Mouse (Mus musculus) adrenal gland, adult 2 months (tissue): ENCODE measurements around the gene Tspyl3. TPM values are rescaled to one million over a fixed set of nuclear protein-coding genes. Genes with fewer than 3 reads are reported as not detected.

Experiments used
- DNase-seq: peaks from one replicate; pipeline ENCODE4 v3.0.0; 2021
- polyA plus RNA-seq: library from polyadenylated mRNA; depleted of rRNA; stranded (reverse); fragments of >200 nt; gene quantifications from 2 replicates; pipeline ENCODE4 v1.2.3, GENCODE M21; 2012
- total RNA-seq, 2 experiments: library from RNA; stranded (reverse); gene quantifications; 2 replicates each; pipeline ENCODE4 v1.2.3; 2021

Tspyl3 gene
- total and polyA plus RNA-seq, 3 experiments = 1.9 to 3.9 (median 3.6) TPM

- DNase-seq = no peak
Observed at GRCm38 (mm10) chr2:153228523-153228922, 3.3 kb upstream of the Tspyl3 start.

GRCm38 (mm10) chr2:153227959-153228358 lies 2.7 kb upstream of the Tspyl3 start:
- no peak for DNase-seq

GRCm38 (mm10) chr2:153225595-153225953 lies 333 bp upstream of the Tspyl3 start:
- no peak for DNase-seq

- no peak for DNase-seq
Observed at GRCm38 (mm10) chr2:153222566-153222965, 2.7 kb downstream of the Tspyl3 start.

GRCm38 (mm10) chr2:153222130-153222529 lies 3.1 kb downstream of the Tspyl3 start:
- DNase-seq = no peak

- DNase-seq = no peak
Observed at GRCm38 (mm10) chr2:153221620-153222019, 3.6 kb downstream of the Tspyl3 start.

GRCm38 (mm10) chr2:153218516-153218915 lies 6.7 kb downstream of the Tspyl3 start:
- no peak for DNase-seq

- DNase-seq = no peak
Observed at GRCm38 (mm10) chr2:153217826-153218340, 7.4 kb downstream of the Tspyl3 start.

- no peak for DNase-seq
Observed at GRCm38 (mm10) chr2:153215421-153215820, 9.8 kb downstream of the Tspyl3 start.

GRCm38 (mm10) chr2:153214771-153215259 lies 10.4 kb downstream of the Tspyl3 start:
- DNase-seq = no peak

GRCm38 (mm10) chr2:153213351-153213750 lies 11.9 kb downstream of the Tspyl3 start:
- DNase-seq = no peak

- DNase-seq = no peak
Observed at GRCm38 (mm10) chr2:153211451-153211850, 13.8 kb downstream of the Tspyl3 start.

- DNase-seq = peak; percentile 78
Observed at GRCm38 (mm10) chr2:153209286-153209685, 16.0 kb downstream of the Tspyl3 start.

- no peak for DNase-seq
Observed at GRCm38 (mm10) chr2:153208149-153208548, 17.1 kb downstream of the Tspyl3 start.

- DNase-seq = peak; percentile 80
Observed at GRCm38 (mm10) chr2:153202766-153203165, 22.5 kb downstream of the Tspyl3 start.

- no peak for DNase-seq
Observed at GRCm38 (mm10) chr2:153199114-153199513, 26.1 kb downstream of the Tspyl3 start.

GRCm38 (mm10) chr2:153198485-153198884 lies 26.8 kb downstream of the Tspyl3 start:
- no peak for DNase-seq

- DNase-seq = no peak
Observed at GRCm38 (mm10) chr2:153194255-153194654, 31.0 kb downstream of the Tspyl3 start.

- no peak for DNase-seq
Observed at GRCm38 (mm10) chr2:153191242-153191641, 34.0 kb downstream of the Tspyl3 start.

GRCm38 (mm10) chr2:153187848-153188247 lies 37.4 kb downstream of the Tspyl3 start:
- no peak for DNase-seq

GRCm38 (mm10) chr2:153186176-153186591 lies 39.1 kb downstream of the Tspyl3 start:
- no peak for DNase-seq

- no peak for DNase-seq
Observed at GRCm38 (mm10) chr2:153179961-153180360, 45.3 kb downstream of the Tspyl3 start.

GRCm38 (mm10) chr2:153179126-153179860 lies 45.9 kb downstream of the Tspyl3 start:
- no peak for DNase-seq

GRCm38 (mm10) chr2:153177188-153177587 lies 48.1 kb downstream of the Tspyl3 start:
- no peak for DNase-seq
